18 mouse cellular contexts compared by ENCODE assay signal in genomic region chr13:24155190-24155589, GRCm38 (mm10).
DNase-seq lines count a peak whose midpoint lies in the region; ATAC-seq and TF ChIP-seq lines count a peak whose summit lies in the region.
"Had no signal": no experiment of that assay in that cellular context is flagged by ENCODE, and none has a peak within 500 bp of the region (broad histone marks: within the 10 kb centered on the region; RNA-seq: fewer than 3 reads in every experiment).

No protein-coding gene starts in this region.

- no peak overlapping the region for H3K4me3 ChIP-seq in midbrain, embryonic 11.5 days (ENCODE audit: low read depth, low read length)
- H3K4me3 ChIP-seq in midbrain, embryonic 15.5 days, result no peak overlapping the region
- no peak overlapping the region for H3K4me3 ChIP-seq in liver, postnatal 0 days (ENCODE audit: low read depth, low read length)
- H3K4me3 ChIP-seq: forebrain, embryonic 13.5 days; limb, embryonic 15.5 days; midbrain, embryonic 13.5 days; stomach, embryonic 15.5 days had no signal

- no peaks in the 10 kb centered on the region for H3K4me1 ChIP-seq in midbrain, embryonic 11.5 days (ENCODE audit: control insufficient read depth, insufficient read depth, low read length)
- H3K4me1 ChIP-seq in midbrain, embryonic 15.5 days, result peaks cover 10% of the 10 kb centered on the region
- peaks cover 17% of the 10 kb centered on the region for H3K4me1 ChIP-seq in liver, postnatal 0 days (ENCODE audit: insufficient read depth)
- H3K4me1 ChIP-seq: stomach, embryonic 15.5 days had no signal

- DNase-seq in midbrain, embryonic 11.5 days (ENCODE audit: low spot score, missing footprints), result peak; percentile 45
- peak; percentile 78 to 81 for DNase-seq in cerebellum, adult 18-20 months
- DNase-seq in cerebellum, postnatal 36 days, result peak; percentile 75 to 78
- peak; percentile 20 for DNase-seq in liver, postnatal 0 days
- DNase-seq in frontal cortex, postnatal 36 days (ENCODE audit: low spot score in 2 of 2), result no peak
- DNase-seq in gastrocnemius, postnatal 36 days, result no peak
- DNase-seq in kidney, adult 18-20 months, result no peak
- DNase-seq: adrenal gland, adult 8-10 months; heart, postnatal 4 days; kidney, adult 9 months; kidney, postnatal 4 days; spleen, adult 18-20 months had no signal

- no peak overlapping the region for H3K4me2 ChIP-seq in midbrain, embryonic 11.5 days
- H3K4me2 ChIP-seq in midbrain, embryonic 15.5 days, result no peak overlapping the region
- peak overlapping the region; percentile 46 for H3K4me2 ChIP-seq in liver, postnatal 0 days (ENCODE audit: low read depth, low read length)
- H3K4me2 ChIP-seq: forebrain, embryonic 13.5 days; limb, embryonic 15.5 days; midbrain, embryonic 13.5 days; stomach, embryonic 15.5 days had no signal

- no peaks in the 10 kb centered on the region for H3K27me3 ChIP-seq in midbrain, embryonic 11.5 days (ENCODE audit: control insufficient read depth, insufficient read depth, low read length)
- no peaks in the 10 kb centered on the region for H3K27me3 ChIP-seq in midbrain, embryonic 15.5 days (replicated peaks)
- no peaks in the 10 kb centered on the region for H3K27me3 ChIP-seq in liver, postnatal 0 days (ENCODE audit: insufficient read depth, low read length)
- H3K27me3 ChIP-seq: forebrain, embryonic 13.5 days; limb, embryonic 15.5 days; midbrain, embryonic 13.5 days; stomach, embryonic 15.5 days had no signal

- no peak for TF ChIP-seq CTCF in liver, postnatal 0 days (IDR thresholded peaks at IDR 0.05; ENCODE audit: low read depth)

- no peak overlapping the region for H3K9ac ChIP-seq in midbrain, embryonic 11.5 days (ENCODE audit: low read length)
- no peak overlapping the region for H3K9ac ChIP-seq in midbrain, embryonic 15.5 days
- H3K9ac ChIP-seq in liver, postnatal 0 days (replicated peaks), result no peak overlapping the region; the same call in 1 of the 2 replicates
- H3K9ac ChIP-seq: forebrain, embryonic 13.5 days; limb, embryonic 15.5 days; midbrain, embryonic 13.5 days; stomach, embryonic 15.5 days had no signal

- no peak for ATAC-seq in midbrain, embryonic 11.5 days (ENCODE audit: low FRiP score)
- no peak for ATAC-seq in midbrain, embryonic 15.5 days (replicated peaks)
- no peak for ATAC-seq in liver, postnatal 0 days
- ATAC-seq: forebrain, embryonic 13.5 days; midbrain, embryonic 13.5 days had no signal

- no peak for TF ChIP-seq EP300 in liver, postnatal 0 days (IDR thresholded peaks at IDR 0.05; ENCODE audit: low read depth)

- 46% methylated on average over 6 of the region's 6 CpGs for WGBS in midbrain, embryonic 11.5 days
- 38% methylated on average over 6 of the region's 6 CpGs for WGBS in midbrain, embryonic 15.5 days
- WGBS in liver, postnatal 0 days (ENCODE audit: insufficient replicate concordance), result 46% methylated on average over 6 of the region's 6 CpGs

- H3K9me3 ChIP-seq in midbrain, embryonic 11.5 days (ENCODE audit: control insufficient read depth, low read length), result no peaks in the 10 kb centered on the region
- no peaks in the 10 kb centered on the region for H3K9me3 ChIP-seq in midbrain, embryonic 15.5 days
- H3K9me3 ChIP-seq in liver, postnatal 0 days (ENCODE audit: low read length), result no peaks in the 10 kb centered on the region
- H3K9me3 ChIP-seq: forebrain, embryonic 13.5 days; G1E; limb, embryonic 15.5 days; midbrain, embryonic 13.5 days; stomach, embryonic 15.5 days had no signal

- H3K36me3 ChIP-seq in midbrain, embryonic 11.5 days (ENCODE audit: control insufficient read depth, insufficient read depth, low read length), result no peaks in the 10 kb centered on the region
- H3K36me3 ChIP-seq in midbrain, embryonic 15.5 days (replicated peaks), result no peaks in the 10 kb centered on the region
- no peaks in the 10 kb centered on the region for H3K36me3 ChIP-seq in liver, postnatal 0 days (replicated peaks; ENCODE audit: insufficient read depth, low read length)
- H3K36me3 ChIP-seq: G1E; midbrain, embryonic 13.5 days; stomach, embryonic 15.5 days had no signal

- intact Hi-C loops in gastrocnemius, postnatal 36 days (cut with DNase I), result no loop called here

- no peak overlapping the region for H3K27ac ChIP-seq in midbrain, embryonic 11.5 days (ENCODE audit: low read depth, low read length)
- no peak overlapping the region for H3K27ac ChIP-seq in midbrain, embryonic 15.5 days
- H3K27ac ChIP-seq in liver, postnatal 0 days (ENCODE audit: low read depth), result peak overlapping the region; percentile 71
- H3K27ac ChIP-seq: forebrain, embryonic 13.5 days; limb, embryonic 15.5 days; midbrain, embryonic 13.5 days; stomach, embryonic 15.5 days had no signal

Comparison
In these comparisons a context has a peak if more than half of its experiments do, and no peak if none do; other contexts are left out.
1. DNase-seq: peak in midbrain, embryonic 11.5 days (single experiment), cerebellum, adult 18-20 months (2 of 2), cerebellum, postnatal 36 days (2 of 2) and liver, postnatal 0 days (single experiment); none in frontal cortex, postnatal 36 days (0 of 2), gastrocnemius, postnatal 36 days (0 of 2) and kidney, adult 18-20 months (single experiment).